Comparison of ENCODE assay signal across 8 mouse cellular contexts in the genomic region with DNA sequence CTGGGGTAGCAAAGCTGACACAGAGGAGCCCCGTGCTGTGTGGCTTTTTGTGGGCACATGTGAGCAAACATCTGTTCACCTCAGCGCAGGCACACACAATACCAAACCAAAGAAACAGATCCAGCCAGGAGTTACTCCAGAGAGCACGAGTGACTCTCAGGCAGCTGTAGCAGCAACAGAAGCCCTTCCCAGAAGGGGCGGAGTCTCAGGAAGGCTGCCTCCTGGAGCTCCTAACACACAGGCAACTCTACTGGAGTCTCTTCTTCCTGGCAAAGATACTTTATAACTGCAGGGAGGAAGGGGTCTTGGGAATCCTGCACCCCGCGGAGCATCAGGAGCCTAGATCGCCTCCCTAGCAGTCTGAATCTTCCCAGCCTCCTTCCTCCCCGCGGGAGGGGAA. TPM values are rescaled to one million over a fixed set of nuclear protein-coding genes. Genes with fewer than 3 reads are reported as not detected.
A peak's percentile ranks its signal among the peaks of the same experiment; 100 is the strongest.
DNase-seq lines count a peak whose midpoint lies in the region; ATAC-seq and TF ChIP-seq lines count a peak whose summit lies in the region.

No protein-coding gene starts in this region.

- no peak for TF ChIP-seq CTCF in spleen, adult 2 months (IDR thresholded peaks at IDR 0.05; ENCODE audit: extremely low read depth, insufficient read depth, insufficient read length, insufficient replicate concordance)
- TF ChIP-seq CTCF in heart, postnatal 0 days (IDR thresholded peaks at IDR 0.05; ENCODE audit: low read depth): no peak

- peak overlapping the region; percentile 40; the same call in 1 of the 2 replicates for H3K9ac ChIP-seq in forebrain, embryonic 12.5 days
- 0 out of 2 replicates have a peak overlapping the region, but pooled peaks have one; percentile 18 for H3K9ac ChIP-seq in heart, postnatal 0 days (replicated peaks; ENCODE audit: low read depth, low read length)

- 4% methylated on average over 9 of the region's 9 CpGs for WGBS in spleen, adult 2 months
- WGBS in forebrain, embryonic 12.5 days: under 1% methylated on average over 9 of the region's 9 CpGs
- WGBS in heart, postnatal 0 days: under 1% methylated on average over 9 of the region's 9 CpGs

- H3K4me1 ChIP-seq in spleen, adult 2 months (ENCODE audit: control insufficient read depth, insufficient read depth, insufficient read length): peaks cover 4% of the 10 kb centered on the region; the same call in 1 of the 2 replicates
- peaks cover 10% of the 10 kb centered on the region for H3K4me1 ChIP-seq in forebrain, embryonic 12.5 days
- H3K4me1 ChIP-seq in heart, postnatal 0 days (ENCODE audit: control insufficient read depth, insufficient read depth): 0 out of 2 replicates have a peak, but pooled peaks cover 2% of the 10 kb centered on the region

- H3K27me3 ChIP-seq in spleen, adult 2 months (ENCODE audit: control insufficient read depth, insufficient read depth, low read length): no peaks in the 10 kb centered on the region
- peaks cover 31% of the 10 kb centered on the region; the same call in 1 of the 2 replicates for H3K27me3 ChIP-seq in forebrain, embryonic 12.5 days
- no peaks in the 10 kb centered on the region for H3K27me3 ChIP-seq in heart, postnatal 0 days (ENCODE audit: control insufficient read depth, insufficient read depth, low read length)

- no peak for TF ChIP-seq POLR2A in spleen, adult 2 months (IDR thresholded peaks at IDR 0.05; ENCODE audit: low read depth, low read length)

- H3K36me3 ChIP-seq in spleen, adult 2 months (ENCODE audit: control insufficient read depth, insufficient read depth, low read length): no peaks in the 10 kb centered on the region
- no peaks in the 10 kb centered on the region for H3K36me3 ChIP-seq in forebrain, embryonic 12.5 days (replicated peaks)
- no peaks in the 10 kb centered on the region for H3K36me3 ChIP-seq in heart, postnatal 0 days (replicated peaks; ENCODE audit: control insufficient read depth, insufficient read depth, low read length)

- H3K4me2 ChIP-seq in forebrain, embryonic 12.5 days: peak overlapping the region; percentile 48
- H3K4me2 ChIP-seq in heart, postnatal 0 days (ENCODE audit: low read depth, low read length): peak overlapping the region; percentile 61

- no peak for ATAC-seq in forebrain, embryonic 12.5 days (ENCODE audit: low FRiP score)
- 0 out of 2 replicates have a peak, but pooled peaks have one; percentile 31 for ATAC-seq in heart, postnatal 0 days (ENCODE audit: insufficient read depth, low read depth)

- H3K27ac ChIP-seq in spleen, adult 2 months (ENCODE audit: insufficient read depth, low read length): no peak overlapping the region
- H3K27ac ChIP-seq in forebrain, embryonic 12.5 days: no peak overlapping the region
- no peak overlapping the region for H3K27ac ChIP-seq in heart, postnatal 0 days (ENCODE audit: low read depth)

- H3K9me3 ChIP-seq in forebrain, embryonic 12.5 days: no peaks in the 10 kb centered on the region
- no peaks in the 10 kb centered on the region for H3K9me3 ChIP-seq in heart, postnatal 0 days (replicated peaks; ENCODE audit: control insufficient read depth, low read length)

- DNase-seq in spleen, adult 2 months (ENCODE audit: low read depth in 1 of 2, low spot score in 2 of 2): no peak
- no peak for DNase-seq in spleen, postnatal 4 days (ENCODE audit: low spot score in 2 of 2)
- peak; percentile 56 for DNase-seq in heart, postnatal 0 days (ENCODE audit: low spot score)
- DNase-seq in kidney, postnatal 10 days: peak; percentile 82
- peak; percentile 68 for DNase-seq in lung, postnatal 14 days
- DNase-seq in retina, postnatal 1 day: peak; percentile 76
- DNase-seq in layer of hippocampus, adult 8-10 months (ENCODE audit: low spot score in 2 of 2): no peak

- H3K4me3 ChIP-seq in spleen, adult 2 months (ENCODE audit: extremely low read depth, insufficient read depth, insufficient read length): peak overlapping the region; percentile 42
- H3K4me3 ChIP-seq in forebrain, embryonic 12.5 days (replicated peaks): peak overlapping the region; percentile 24
- peak overlapping the region; percentile 41 for H3K4me3 ChIP-seq in heart, postnatal 0 days (ENCODE audit: low read depth, low read length)

- no peak for TF ChIP-seq EP300 in heart, postnatal 0 days (IDR thresholded peaks at IDR 0.05; ENCODE audit: low read depth)

RNA-seq across cellular contexts. Expression of gene Cd82, which starts 7.2 kb away (rescaled TPM):
- 205 and 209 TPM in 2 replicates for polyA plus RNA-seq in spleen, adult 2 months (2012; rRNA removed)
- polyA plus RNA-seq in forebrain, embryonic 12.5 days (2016; fragmentation: Nextera tagmentation; extraction: Ambion mirVana): 9.1 and 10.6 TPM in 2 replicates
- 14.8 and 15.0 TPM in 2 replicates for total RNA-seq in heart, postnatal 0 days (2014; rRNA removed; ENCODE audit: low replicate concordance)
- polyA plus RNA-seq in heart, postnatal 0 days (2015; fragmentation: Nextera tagmentation; extraction: Ambion mirVana): 15.4 and 17.1 TPM in 2 replicates
- total RNA-seq in layer of hippocampus, adult 8-10 months (2022): 10 to 100 TPM; 21.7 to 42.4 (median 29.3) TPM

Comparison
In these comparisons a context has a peak if more than half of its experiments do, and no peak if none do; other contexts are left out.
1. DNase-seq: peak in heart, postnatal 0 days (single experiment), kidney, postnatal 10 days (single experiment), lung, postnatal 14 days (single experiment) and retina, postnatal 1 day (single experiment); none in spleen, adult 2 months (0 of 2), spleen, postnatal 4 days (0 of 2) and layer of hippocampus, adult 8-10 months (0 of 2).
2. RNA of gene Cd82, which starts 7.2 kb away (polyA plus RNA-seq): 205 to 209 TPM in spleen, adult 2 months; 15.4 to 17.1 TPM in heart, postnatal 0 days and 9.1 to 10.6 TPM in forebrain, embryonic 12.5 days; every median in the first group is over 10 times any median in the second.
3. Peak in every context shown above with its lines, with median percentiles within 50 percentile points of each other: H3K4me3 ChIP-seq.